Mouse (Mus musculus) adrenal gland, postnatal 10 days (tissue): ENCODE data around the gene Itih4. TPM values are rescaled to one million over a fixed set of nuclear protein-coding genes. Genes with fewer than 3 reads are reported as not detected.

Source experiments
- DNase-seq: peaks from one replicate; pipeline ENCODE4 v3.0.0; 2021; ENCODE audit warnings: mixed read lengths
- long read RNA-seq, 2 experiments: library from polyadenylated mRNA; stranded (forward); transcript quantifications; one replicate each; pipeline ENCODE4 v2.0.0; 2021
- total RNA-seq, 2 experiments: library from RNA; stranded (reverse); gene quantifications; 2 replicates each; pipeline ENCODE4 v1.2.3; 2021

The Itih4 gene
- total RNA-seq = 100 to 1,000 TPM; 167 to 428 TPM
- long read RNA-seq, experiment 1, transcript Itih4-202 (23 exons, 2,993 nt) = major isoform, 92 of 282 reads
- long read RNA-seq, experiment 1, transcript Itih4-203 (23 exons, 3,531 nt) = minor isoform, 78 of 282 reads
- long read RNA-seq, experiment 1, transcript Itih4-204 (22 exons, 2,928 nt) = minor isoform, 22 of 282 reads
- long read RNA-seq, experiment 1, partial matches to known transcripts = 60 of 282 reads
- long read RNA-seq, experiment 1, other reads (novel, unspliced or antisense) = 28 of 282 reads
- long read RNA-seq, experiment 2, transcript Itih4-203 (23 exons, 3,531 nt) = minor isoform, 5 of 12 reads
- long read RNA-seq, experiment 2, transcript Itih4-202 (23 exons, 2,993 nt) = major isoform, 6 of 12 reads
- long read RNA-seq, experiment 2, partial matches to known transcripts = 0 of 12 reads
- long read RNA-seq, experiment 2, other reads (novel, unspliced or antisense) = 0 of 12 reads

DNA sequence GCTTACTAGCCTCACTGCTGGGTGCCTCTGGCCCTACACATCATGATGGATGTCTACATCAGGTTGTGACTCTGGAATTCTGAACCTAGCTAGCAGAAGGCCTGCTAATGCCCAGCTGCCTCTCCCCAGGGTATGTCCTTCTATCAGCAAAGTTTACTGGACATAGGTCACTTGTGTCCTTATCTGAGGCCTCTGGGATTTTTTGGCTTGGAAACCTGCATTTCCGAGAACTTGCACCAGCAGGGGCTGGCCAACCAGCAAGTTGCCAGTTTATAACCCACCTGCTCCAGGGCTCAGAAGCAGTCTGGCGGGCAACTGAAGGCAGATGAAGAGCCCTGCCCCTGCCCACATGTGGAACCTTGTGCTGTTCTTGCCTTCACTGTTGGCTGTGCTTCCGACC is at the start of gene Itih4:
TSS of gene Itih4 (plus strand) at position 273 of the 400 bp plus-strand sequence.
- DNase-seq = no peak

DNA sequence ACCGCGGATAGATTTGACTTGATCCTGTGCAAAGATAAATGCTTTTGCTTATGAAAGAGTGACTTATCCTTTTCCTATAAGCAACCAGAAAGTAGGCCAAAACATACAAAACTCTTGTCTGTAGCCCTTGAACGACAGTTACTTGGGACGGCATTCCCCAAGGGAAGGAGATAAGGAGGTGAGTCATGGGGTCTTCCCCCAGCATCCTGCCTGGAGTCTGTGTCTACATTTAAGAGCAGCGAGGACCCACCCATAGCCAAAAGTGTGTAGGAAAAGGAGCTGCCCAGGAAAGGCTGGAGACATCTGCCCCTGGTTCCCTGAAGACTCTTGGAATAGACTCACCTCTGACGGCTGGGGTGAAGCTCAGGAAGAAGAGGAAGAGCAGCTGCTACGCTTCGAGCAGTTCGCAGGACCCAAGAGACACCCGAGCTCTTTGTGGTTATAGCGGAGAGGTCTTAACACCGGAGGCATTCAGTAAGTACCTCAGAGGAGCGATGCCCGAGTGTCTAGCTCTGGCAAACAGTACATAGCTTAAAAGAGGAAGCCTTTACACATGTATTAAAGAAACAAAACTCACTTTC is 48.8 kb upstream of the Itih4 start:
- no peak for DNase-seq

DNA sequence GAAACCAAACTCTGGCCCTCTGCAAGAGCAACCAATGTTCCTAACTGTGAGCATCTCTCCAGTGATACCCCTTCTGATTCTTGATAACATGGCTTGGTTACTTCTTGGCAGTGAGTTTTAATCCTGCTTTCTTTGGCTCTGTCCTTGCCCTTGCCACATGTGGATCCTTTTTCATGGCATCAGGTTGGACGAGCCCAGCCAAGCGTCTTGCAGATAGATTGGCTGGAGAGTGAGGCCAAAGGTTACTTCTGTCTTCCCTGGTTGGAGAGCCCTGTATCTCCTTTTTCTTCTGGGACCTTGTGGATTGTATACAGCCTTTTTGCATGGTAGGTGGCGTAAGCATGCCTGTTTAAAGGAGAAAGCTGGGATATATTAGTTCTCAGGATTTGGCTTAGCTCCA is 42.6 kb upstream of the Itih4 start:
- DNase-seq = peak; percentile 50

DNA sequence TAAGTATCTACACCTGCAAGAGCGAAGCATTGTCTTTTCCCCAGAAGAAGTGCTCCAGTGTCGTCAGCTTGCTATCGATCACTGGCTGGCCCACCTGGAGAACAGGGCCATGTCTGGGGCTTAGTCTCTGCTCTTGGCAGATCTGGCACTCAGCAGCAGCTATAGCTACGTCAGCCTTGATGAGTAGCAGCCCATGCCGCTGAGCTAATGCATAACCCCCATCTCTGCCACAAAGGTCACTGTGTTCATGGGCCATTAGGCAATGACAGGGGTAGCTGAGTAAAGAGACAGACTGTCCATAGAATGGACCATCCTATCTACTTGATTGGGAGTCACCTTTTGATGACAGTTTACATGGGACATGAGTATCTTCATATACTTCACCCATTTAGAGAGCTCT is 35.8 kb upstream of the Itih4 start:
- DNase-seq = no peak

DNA sequence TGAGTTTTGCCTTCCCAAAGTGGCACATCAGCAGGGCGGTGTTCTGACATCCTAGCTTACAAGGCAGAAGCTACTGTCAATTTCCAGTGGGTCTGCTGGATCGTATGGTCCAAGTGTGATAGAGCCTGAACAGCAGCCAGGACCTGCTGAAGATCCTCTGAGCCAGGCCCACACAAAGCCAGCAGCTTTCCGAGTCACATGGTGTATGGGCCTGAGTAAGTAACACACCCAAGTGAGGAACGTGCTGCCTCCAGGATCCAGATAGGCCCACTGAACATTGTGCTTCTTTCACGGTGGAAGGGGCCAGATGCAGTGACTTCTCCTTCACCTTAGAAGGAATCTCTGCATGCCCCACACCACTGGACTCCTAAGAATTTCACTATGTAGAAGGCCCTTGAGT is 34.0 kb upstream of the Itih4 start:
- DNase-seq = no peak

DNA sequence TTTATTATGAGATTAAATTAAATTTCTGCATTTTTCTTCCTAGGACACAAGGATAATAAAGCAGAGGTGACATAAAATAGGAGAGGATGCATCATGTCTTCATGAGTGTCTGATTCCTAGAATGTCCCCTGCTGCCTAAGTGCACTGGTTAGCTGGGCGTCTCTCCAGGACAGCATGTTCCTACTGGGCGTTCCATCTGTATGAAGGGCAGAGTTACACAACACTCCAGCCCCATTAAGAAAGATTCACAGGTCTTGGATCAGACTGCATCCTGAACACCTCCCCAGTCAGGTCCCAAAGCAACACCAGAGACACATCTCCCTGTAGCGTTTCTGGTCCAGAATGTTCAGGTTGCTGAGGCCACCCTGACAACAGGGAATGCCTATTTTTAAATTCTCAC is 31.0 kb upstream of the Itih4 start:
- no peak for DNase-seq

DNA sequence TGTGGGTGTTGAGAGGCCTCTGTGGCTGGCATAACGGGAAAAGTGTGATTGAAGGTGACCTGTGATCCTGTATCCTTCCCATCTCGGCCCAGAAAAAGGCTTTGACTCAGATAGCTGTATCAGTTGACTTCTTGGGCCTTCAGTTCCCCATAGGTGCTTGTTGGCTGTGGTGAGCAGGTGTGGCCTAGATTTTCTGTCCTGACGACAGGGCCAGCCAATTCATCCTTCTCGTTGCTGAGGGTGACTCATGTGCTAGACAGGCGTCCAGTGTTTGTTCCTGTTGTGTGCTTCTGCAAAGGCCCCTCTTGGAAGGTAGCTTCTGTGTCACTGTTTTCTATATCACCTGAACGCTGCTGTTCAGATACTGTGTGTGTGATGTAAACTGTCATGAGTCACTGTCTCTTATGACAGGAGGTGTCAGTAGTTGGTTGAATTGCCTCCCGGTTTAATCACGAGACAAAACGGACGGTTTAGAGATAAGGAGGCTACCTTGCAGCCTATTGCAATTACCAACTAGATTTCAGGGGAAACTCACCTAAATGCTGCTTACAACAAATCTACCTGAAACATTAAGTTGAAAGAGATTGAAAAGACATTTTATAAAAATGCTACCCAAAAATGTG is 29.3 kb upstream of the Itih4 start:
- no peak for DNase-seq

DNA sequence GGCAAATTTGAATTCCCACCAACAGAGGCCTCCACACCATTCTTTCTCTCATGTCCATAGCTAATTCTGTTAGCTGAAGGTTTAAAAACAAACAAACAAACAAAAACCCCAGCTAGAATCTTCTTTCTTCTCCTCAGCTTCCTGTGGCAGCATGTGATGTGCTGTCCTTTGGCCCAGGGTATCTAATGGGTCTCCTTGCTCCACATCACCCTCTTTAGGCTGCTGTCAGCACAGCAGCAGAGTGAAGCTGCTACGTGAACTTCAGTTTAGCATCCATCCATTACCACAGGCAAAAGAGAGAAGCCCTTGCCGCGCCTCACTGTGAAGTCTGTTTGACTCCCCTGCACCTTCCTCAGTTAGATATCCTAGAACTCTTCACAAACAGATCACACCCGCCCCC is 28.3 kb upstream of the Itih4 start:
- no peak for DNase-seq

DNA sequence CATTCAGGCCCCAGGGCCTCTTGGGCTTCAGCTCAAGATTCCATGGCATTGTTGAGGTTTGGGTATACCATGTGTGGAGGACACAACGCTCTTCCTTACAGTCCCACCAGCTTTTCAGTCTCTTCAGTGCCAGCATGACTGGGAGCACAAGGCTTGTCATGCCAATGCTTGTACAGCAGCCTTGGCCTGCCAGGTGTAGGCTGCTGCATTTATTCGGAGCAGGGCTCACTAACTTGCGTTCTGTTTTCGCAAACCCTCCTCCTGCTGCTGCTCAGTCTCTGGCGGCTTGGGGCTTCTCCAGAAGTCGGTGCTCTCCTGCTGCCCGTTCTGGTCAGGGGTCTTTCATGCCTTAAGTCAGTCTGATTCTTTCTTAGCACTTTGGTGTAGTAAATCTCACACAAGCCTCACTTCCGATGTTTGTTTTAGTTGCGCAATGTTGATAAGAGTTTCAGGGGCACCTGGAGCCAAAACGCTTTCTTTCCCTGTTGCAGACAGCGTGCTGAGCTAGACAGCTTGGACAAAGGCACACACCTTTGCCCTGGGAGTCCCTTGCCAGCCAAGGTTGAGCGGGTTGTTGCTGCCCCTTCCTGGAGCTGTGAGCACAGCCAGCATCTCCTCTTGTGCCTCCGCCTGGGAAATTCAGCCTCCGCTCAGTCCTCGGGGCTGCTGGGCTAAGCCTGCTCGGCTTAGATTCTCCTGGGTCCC is 24.7 kb upstream of the Itih4 start:
- no peak for DNase-seq

DNA sequence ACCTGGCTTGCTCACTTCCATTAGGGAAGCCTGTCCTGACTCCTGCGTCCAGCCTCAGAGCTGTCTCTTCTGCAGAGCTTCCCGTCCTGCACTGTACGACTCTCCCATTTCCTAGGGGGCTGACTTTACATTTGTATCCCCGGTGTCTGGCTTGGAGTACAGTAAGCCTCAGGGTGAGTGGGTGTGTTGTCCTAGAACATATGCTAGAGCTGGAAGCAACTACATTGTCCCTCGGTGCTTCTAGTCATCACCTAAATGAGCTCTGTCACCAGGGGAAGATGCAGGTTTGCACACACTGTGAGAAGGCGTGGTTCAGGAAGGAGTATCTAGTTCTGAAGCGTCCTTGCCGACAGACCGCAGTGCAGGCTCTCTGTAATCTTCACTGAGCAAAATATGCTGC is 23.9 kb upstream of the Itih4 start:
- no peak for DNase-seq

DNA sequence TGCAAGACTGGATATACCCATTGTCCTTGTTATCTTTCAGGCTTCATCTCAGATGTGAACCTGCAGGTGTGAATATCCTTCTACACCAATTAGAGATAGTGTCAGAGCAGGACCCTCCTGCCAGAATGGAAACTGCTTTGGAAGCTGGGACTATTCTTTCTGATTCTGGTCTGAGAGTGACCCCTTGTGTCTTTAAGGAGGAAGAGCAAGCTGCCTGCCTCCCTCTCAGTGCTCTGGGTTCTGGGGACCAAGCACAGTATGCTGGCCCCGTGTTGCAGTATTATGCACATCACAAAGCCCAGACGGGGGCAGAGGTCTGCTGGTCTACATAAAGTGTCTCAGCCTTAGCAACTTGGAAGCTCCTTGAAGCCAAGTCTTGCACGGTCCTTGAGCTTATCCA is 21.0 kb upstream of the Itih4 start:
- DNase-seq = no peak

DNA sequence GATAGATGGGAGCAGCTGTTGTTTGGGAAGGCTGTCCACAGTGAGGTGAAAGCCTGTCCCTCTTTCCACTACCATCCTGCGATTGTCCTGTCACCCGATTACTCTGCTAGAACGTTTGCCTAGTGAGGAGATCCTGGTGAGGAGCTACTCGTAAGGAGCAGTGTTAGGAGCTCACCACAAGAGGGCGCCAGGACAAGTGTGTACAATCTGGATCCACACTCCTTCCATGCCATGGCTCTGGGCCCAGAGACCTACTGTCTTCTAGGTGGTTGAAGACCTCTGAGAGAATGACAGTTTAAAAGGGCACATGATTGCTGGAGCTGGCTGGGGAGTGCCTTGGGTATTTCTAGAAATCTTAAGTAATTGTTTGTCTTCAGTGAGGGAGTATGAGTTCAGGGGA is 19.2 kb upstream of the Itih4 start:
- peak; percentile 85 for DNase-seq

DNA sequence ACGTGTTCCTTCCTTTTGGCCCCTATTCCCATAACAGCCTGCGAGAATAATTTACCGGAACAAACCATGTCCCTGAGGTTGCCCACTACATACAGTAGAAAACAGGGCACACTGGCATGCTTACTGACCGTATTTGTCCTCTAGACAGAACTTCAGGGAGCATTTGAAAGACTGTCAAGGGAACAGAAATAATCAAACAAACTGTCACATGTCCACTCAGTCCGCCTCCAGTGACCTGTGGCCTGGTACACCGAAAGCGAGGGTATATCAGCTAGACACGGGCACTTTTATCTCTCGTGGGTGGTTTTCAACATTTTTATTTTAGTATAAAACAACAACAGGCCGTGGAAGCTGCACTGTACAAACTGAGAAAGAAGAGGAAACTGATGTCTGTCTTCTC is 17.4 kb upstream of the Itih4 start:
- no peak for DNase-seq

DNA sequence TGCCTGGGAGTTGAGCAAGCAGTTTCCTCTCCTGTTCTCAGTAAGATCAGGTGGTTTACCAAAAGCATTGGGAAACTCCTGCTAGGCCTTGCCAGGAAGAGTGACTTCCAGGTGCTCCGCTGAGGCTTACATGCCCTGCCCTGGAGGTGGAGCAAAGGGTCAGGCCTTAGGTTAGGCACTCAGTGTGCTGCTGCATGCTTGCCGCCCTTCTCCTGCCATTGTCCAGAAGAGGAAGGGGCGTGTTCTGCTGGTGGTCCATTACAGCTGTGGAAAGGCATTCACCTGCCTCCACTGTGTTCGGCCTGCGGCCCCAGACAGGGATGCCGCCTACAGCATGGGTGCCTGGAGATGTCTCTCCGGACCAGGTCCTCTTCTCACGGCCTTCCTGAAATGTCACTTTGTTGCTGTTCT is 16.9 kb upstream of the Itih4 start:
- peak; percentile 55 for DNase-seq

DNA sequence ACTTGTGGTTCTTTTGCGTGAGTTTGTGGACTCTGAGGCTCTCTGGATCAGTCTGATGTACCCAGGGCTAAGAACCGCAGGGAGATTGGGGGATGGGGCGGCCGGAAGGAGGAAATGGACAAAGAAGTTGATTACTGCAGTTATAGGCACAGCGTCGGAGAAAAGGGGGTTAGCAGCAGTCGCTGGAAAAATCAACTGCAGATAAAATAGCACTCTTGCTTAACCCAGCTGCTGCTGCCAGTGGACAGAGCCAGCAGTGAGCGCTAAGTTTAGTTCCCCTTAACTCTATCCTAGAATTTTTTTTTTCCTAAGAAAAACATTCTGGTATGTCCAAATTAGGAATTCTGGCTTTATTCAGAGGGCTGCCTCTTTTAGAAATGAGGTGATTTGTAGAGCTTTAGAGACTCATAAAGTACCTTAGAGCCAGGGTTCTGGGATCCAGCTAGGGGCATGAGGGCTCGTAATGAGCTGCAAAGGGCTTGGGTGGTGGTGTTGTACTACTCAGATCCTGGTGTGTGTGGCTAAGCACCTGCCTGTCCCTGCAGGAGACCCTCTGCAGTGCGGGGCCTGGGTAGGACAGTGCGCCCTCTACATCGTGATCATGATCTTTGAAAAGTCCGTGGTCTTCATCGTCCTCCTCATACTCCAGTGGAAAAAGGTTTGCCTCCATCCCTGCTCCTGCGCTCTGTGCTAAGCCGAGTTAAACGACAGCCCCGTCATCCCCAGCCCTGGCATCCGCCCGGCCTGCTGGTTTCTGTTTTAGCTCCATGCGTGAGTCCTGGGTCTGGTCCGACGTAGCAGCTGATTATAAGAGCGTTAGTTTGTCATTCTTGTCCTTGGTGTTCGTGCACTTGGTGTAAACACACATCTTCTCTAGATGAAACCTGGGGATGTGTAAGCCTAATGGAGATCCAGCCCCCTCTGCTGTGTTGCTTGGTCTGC is 15.8 kb upstream of the Itih4 start:
- DNase-seq = no peak

DNA sequence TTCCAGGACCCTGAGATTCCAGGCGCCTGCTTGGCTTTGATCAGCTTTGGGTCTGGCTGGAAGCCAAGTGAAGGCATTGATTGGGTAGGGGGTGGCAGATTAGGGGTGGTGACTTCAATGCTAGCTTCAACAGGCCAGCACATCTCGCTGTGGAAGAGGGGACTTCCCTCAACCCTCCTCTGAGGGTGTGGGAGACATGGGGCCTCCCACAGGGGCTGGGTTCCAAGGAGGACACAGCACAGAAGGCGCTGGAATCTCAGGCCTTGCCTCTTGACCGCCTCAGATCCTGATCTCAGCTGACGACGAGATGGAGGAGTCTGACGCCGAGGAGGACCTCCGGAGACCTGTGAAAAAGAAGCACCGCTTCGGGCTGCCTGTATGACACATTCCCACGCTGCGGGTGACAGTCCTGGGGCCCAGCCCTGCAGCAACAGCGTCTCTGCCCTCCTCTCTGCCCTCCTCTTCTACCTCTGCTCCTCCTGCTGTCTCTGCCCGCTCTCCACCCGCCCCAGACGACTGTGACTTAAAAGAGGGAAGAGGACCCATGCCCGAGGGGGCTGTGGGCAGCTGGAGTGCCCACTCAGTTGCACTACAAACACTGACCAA is 12.1 kb upstream of the Itih4 start:
- no peak for DNase-seq

DNA sequence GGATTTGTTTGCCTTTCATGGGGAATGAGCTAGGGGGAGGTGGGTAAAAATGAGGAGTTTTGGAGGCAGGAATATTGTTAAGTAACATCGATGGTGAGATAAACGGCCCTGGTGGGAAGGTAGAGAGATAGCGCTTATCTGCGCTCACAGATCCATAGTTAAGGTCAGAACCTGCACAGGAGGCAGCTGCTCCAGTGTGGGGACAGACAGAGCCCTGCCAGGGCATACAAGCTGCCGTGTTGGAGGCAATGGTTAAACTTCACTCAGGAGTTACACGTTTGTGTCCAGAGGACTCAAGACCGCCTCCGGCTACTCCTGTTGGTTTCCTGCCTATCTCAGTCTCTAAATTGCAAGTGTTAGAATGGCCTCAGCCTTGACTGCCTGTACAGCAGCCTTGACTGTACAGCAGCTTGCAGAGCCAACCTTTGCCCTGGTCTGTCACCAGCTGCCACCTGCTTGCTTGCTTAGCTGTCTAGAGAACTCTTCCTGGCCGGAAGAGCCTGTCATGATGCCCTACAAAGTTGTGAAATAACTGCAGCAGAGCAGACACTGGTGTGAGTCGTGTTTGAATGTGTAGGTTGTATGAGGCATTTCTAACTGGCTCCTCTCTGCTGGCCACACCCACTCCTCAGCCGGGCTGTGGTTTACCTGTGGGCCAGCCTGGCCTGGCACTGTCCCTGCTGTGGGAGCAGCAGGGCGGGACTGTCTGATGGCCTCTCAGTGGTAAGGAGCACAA is 11.0 kb upstream of the Itih4 start:
- DNase-seq = no peak

DNA sequence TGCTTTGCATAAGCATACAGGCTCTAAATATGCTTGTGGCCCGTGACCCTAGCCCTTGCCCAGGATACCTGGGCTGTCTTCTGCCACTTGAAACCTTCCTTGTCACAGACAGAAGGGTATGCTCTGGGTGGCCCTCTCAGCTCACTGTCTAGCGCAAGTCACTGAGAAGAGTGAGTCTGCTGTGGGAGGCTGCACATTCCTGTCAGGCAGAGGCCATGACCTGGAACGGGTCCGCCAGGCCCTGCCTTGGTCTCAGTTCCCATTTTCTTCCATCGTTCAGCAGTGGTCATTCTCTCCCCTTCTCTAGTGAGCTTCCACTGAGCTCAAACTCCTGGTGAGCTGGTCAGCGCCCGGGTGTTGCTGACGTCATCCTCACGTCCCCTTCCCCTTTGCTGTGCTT is 10.3 kb upstream of the Itih4 start:
- DNase-seq = no peak

DNA sequence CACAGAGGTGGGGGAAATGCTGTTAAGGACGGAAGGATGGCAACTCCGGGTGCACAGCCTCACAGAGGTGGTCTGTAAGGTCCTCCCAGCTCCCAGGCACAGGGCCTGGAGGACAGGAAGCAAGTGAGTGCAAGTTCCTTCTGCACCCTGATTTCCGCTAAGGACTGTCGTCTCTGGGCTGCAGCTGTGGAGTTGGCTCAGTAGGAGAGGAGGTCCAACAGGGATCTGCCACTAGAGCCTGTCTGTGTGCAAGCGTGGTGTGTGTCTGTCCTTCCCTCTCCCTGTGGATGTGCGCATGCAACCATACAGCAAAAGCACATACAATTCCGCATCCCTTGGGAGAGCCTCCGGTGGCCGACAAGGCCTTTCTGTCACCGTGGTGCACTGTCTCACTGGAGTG is 9.8 kb upstream of the Itih4 start:
- DNase-seq = no peak

DNA sequence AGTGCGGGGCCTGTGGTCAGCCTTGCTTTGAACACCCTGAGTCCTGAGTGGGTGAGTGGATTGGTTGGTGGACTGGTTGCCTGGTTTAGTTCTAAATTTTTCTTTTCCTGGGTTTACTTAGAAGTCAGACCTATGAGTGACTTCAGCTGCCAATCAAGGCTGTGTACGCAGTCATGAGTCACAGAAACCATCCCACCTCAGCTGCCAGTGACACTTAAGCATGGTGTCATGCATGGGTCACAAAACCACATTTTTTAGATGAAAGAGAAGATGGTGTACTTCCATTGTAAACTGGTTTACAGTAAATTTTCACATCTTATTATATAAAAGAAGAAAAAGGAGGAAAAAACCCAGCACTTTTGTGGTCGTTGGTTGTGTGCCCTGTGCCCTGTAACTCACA is 8.4 kb upstream of the Itih4 start:
- no peak for DNase-seq
